Mouse (Mus musculus) gastrocnemius, postnatal 4 days (tissue): Measurements from ENCODE around the gene Bsph1. TPM values are rescaled to one million over a fixed set of nuclear protein-coding genes. Genes with fewer than 3 reads are reported as not detected.
"Not testable (repeated sequence)": the region's sequence is repeated elsewhere in the genome, so short reads cannot be mapped to it uniquely, and the experiment has no call there.

Experiments used
- DNase-seq, 2 experiments: peaks; one replicate each; pipeline ENCODE4 v3.0.0; 2021 to 2022; ENCODE audit warnings: low spot score in 2 of 2, mixed read lengths in 2 of 2
- long read RNA-seq, 2 experiments: library from polyadenylated mRNA; stranded (forward); transcript quantifications; one replicate each; pipeline ENCODE4 v2.0.0; 2021
- total RNA-seq, 2 experiments: library from RNA; stranded (reverse); gene quantifications; 2 replicates each; pipeline ENCODE4 v1.2.3; 2021

Bsph1 gene
- total RNA-seq, result not detected
- long read RNA-seq, experiment 1, result 0 reads
- long read RNA-seq, experiment 2, result 0 reads

GRCm38 (mm10) chr7:13450541-13450940, at the start of gene Bsph1:
Bsph1 (plus strand) TSS chr7:13450841.
- not testable (repeated sequence) for DNase-seq

- DNase-seq, result no peak
Measured at GRCm38 (mm10) chr7:13511539-13511938, 60.9 kb downstream of the Bsph1 start.

Other genes with a start within 250 kb of the Bsph1 start
- gene Vmn1r89, start 237.8 kb upstream of the Bsph1 start, total RNA-seq, result not detected
- 10 to 100 TPM; 32.3 to 34.9 TPM for gene Lig1, start 173.6 kb upstream of the Bsph1 start, total RNA-seq
- gene Zswim9, start 172.1 kb upstream of the Bsph1 start, total RNA-seq, result 10 to 100 TPM in 1 of 2 experiments, 1 to 10 TPM in 1; 9.4 to 10.0 TPM
- under 1 TPM; 0.27 to 0.31 TPM for gene Pla2g4c, start 126.2 kb upstream of the Bsph1 start, total RNA-seq
- gene Cabp5, start 52.7 kb upstream of the Bsph1 start, total RNA-seq, result under 1 TPM in 1 of 2 experiments, not detected in 1; 0.20 TPM
- not detected for gene Bsph2, start 120.2 kb downstream of the Bsph1 start, total RNA-seq
- gene Sult2a5, start 173.1 kb downstream of the Bsph1 start, total RNA-seq, result not detected